Mouse (Mus musculus): Measurements from ENCODE around the gene Gm7030.
"Not testable (repeated sequence)": the region's sequence is repeated elsewhere in the genome, so short reads cannot be mapped to it uniquely, and the experiment has no call there.

DNA sequence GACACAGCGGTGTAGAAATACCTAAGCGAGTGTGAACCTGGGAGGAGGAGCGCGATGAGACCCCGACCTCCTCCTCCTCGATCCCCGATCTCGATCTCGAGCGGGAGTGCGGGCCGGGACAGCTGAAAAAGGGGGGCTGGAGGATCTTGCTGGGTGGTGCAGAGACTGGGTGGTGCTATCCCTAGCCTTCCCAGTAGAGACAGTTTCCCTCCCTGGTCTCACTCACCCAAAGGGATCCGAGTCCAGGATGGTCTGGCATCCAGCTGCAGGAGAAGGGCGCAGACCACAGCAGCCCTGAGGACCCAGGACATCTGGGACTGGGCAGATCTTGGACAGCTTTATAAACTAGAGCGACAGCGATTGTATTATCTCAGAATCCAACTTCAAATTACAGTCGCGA, 8.4 kb downstream of the Gm7030 start:
- not testable (repeated sequence) for TF ChIP-seq CTCF, EP300 (IDR thresholded peaks at IDR 0.05; ENCODE audit: low read depth)
